Mouse (Mus musculus) heart, embryonic 13.5 days (tissue): ENCODE data around the gene Ch25h. TPM values are rescaled to one million over a fixed set of nuclear protein-coding genes. Genes with fewer than 3 reads are reported as not detected.

Source experiments
- ATAC-seq: fragments of 200-750 bp; cut with Nextera tagmentation; 2 replicates; pipeline ENCODE4 v1.8.0; 2017; ENCODE audit warnings: moderate TSS enrichment; ENCODE audit not compliant: insufficient number of reproducible peaks, low FRiP score, low TSS enrichment; ENCODE audit errors: extremely low read depth
- H3K27ac ChIP-seq: fragments of 300-500 bp; sonication (generic); replicated peaks from 2 replicates; pipeline ENCODE4 v1.5.1; 2015; ENCODE audit warnings: moderate library complexity, mild to moderate bottlenecking, inconsistent platforms
- H3K27me3 ChIP-seq: fragments of 300-500 bp; sonication (generic); replicated peaks from 2 replicates; pipeline ENCODE4 v1.6.1; 2015; ENCODE audit warnings: mild to moderate bottlenecking, inconsistent platforms
- H3K36me3 ChIP-seq: fragments of 300-500 bp; sonication (generic); 2 replicates; pipeline ENCODE4 v1.6.1; 2015; ENCODE audit warnings: mild to moderate bottlenecking, inconsistent platforms
- H3K4me1 ChIP-seq: fragments of 300-500 bp; sonication (generic); 2 replicates; pipeline ENCODE4 v1.6.1; 2015; ENCODE audit warnings: inconsistent platforms
- H3K4me2 ChIP-seq: fragments of 300-500 bp; sonication (generic); 2 replicates; pipeline ENCODE4 v1.6.1; 2015; ENCODE audit warnings: inconsistent platforms, mild to moderate bottlenecking, moderate library complexity
- H3K4me3 ChIP-seq: fragments of 300-500 bp; sonication (generic); 2 replicates; pipeline ENCODE4 v1.5.1; 2015; ENCODE audit warnings: moderate library complexity, mild to moderate bottlenecking, inconsistent platforms
- H3K9ac ChIP-seq: fragments of 300-500 bp; sonication (generic); 2 replicates; pipeline ENCODE4 v1.6.1; 2015; ENCODE audit warnings: inconsistent platforms, mild to moderate bottlenecking, moderate library complexity
- H3K9me3 ChIP-seq: fragments of 300-500 bp; sonication (generic); 2 replicates; pipeline ENCODE4 v1.6.1; 2016; ENCODE audit warnings: inconsistent platforms
- WGBS: fragments of 180-500 bp; shearing (Covaris S2); methylation state at CpG from one replicate; pipeline ENCODE4 v1.1.7; 2015; ENCODE audit warnings: mixed read lengths; 5-methylcytosine and 5-hydroxymethylcytosine counted together
- polyA plus RNA-seq: library from polyadenylated mRNA; unstranded; fragments of >200 nt; fragmentation: Nextera tagmentation; extraction: Ambion mirVana; gene quantifications from 2 replicates; pipeline ENCODE4 v1.2.1, GENCODE M21; 2015

Gene Ch25h
- polyA plus RNA-seq: 5.1 and 5.7 TPM in 2 replicates

DNA sequence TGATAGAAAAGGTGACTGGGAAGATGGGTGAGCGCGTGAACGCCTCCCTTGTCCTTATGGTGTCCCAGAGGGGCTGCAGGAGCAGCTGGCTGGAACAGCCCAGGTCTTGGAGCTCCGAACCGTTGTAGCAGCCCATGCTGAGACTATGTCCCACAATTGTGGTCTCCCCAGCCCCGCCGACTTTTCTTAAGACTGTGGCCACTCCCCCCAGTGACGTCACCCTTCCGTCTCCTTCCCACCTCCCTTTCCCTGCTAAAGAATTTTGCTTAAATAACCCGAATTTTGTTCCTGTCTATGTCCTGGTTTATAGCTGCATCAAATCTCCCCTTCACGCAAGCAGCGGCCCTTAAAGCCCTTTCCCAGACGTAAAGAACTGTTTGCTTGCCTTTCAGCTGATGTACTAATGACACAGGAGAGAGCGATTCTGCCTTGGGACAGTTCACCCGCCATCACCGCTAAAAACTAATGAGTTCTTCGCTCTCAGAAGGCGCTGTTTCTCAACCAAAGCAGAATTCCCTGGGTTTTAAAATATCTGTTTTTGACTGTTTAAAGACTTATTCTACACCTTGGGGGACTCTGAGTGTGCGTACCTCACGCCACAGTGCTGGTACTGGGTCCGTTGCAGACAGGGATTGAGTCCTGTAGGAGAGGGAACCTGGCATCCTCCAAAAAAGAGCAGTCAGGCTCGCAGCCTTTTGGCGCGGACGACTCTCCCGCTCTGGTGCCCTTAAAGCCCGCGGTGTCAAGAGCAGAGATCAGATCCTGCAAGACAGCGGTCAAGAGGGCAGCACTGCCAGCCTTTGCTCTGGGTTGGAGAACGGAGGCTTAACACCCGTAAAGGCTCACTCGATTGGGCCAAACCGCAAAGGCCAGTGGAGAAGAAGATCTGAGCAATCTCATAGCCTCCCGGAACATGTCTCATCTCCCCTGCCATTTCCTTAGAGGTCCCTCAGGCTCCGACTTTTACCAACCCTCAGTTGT is at the start of gene Ch25h:
Gene Ch25h (minus strand): TSS at position 174 of the 981 bp plus-strand sequence.
- Histone ChIP-seq H3K27ac (peak within 1 kb of the TSS; percentile 53; the same call in 1 of the 2 replicates), H3K9me3 (no peaks in the 10 kb centered on the region), H3K4me1 (peaks cover 27% of the 10 kb centered on the region), H3K9ac (peak within 1 kb of the TSS; percentile 78), H3K27me3 (peaks cover 54% of the 10 kb centered on the region), H3K4me2 (peak within 1 kb of the TSS; percentile 99), H3K4me3 (peak within 1 kb of the TSS; percentile 67), H3K36me3 (no peaks in the 10 kb centered on the region)
- WGBS: 1% methylated on average over 35 of the region's 35 CpGs
- ATAC-seq: 0 out of 2 replicates have a peak, but pooled peaks have one; percentile 37

GRCm38 (mm10) chr19:34524646-34525045 is 49.7 kb upstream of the Ch25h start:
- peak overlapping the region; percentile 88 for H3K4me2 ChIP-seq
- peaks cover 18% of the 10 kb centered on the region for H3K36me3 ChIP-seq
- no peaks in the 10 kb centered on the region for H3K9me3 ChIP-seq
- WGBS: 24% methylated on average over 9 of the region's 9 CpGs
- peak overlapping the region; percentile 17; the same call in 1 of the 2 replicates for H3K9ac ChIP-seq
- peaks cover 28% of the 10 kb centered on the region for H3K4me1 ChIP-seq
- H3K27ac ChIP-seq: no peak overlapping the region
- ATAC-seq: no peak
- H3K4me3 ChIP-seq: 0 out of 2 replicates have a peak overlapping the region, but pooled peaks have one; percentile 4
- H3K27me3 ChIP-seq: no peaks in the 10 kb centered on the region

- Histone ChIP-seq H3K4me2 (no peak overlapping the region), H3K4me1 (peaks cover 28% of the 10 kb centered on the region), H3K27me3 (no peaks in the 10 kb centered on the region), H3K9ac (no peak overlapping the region), H3K4me3 (no peak overlapping the region), H3K9me3 (no peaks in the 10 kb centered on the region), H3K27ac (no peak overlapping the region), H3K36me3 (peaks cover 30% of the 10 kb centered on the region)
- WGBS: 68% methylated on average over 12 of the region's 12 CpGs
- ATAC-seq: no peak
Observed at GRCm38 (mm10) chr19:34523106-34523725, 48.3 kb upstream of the Ch25h start.

GRCm38 (mm10) chr19:34521978-34522377 is 47.0 kb upstream of the Ch25h start:
- no peaks in the 10 kb centered on the region for H3K27me3 ChIP-seq
- no peak for ATAC-seq
- no peak overlapping the region for H3K27ac ChIP-seq
- WGBS: 82% methylated on average over 1 of the region's 1 CpGs
- H3K9me3 ChIP-seq: no peaks in the 10 kb centered on the region
- H3K4me3 ChIP-seq: no peak overlapping the region
- no peak overlapping the region for H3K9ac ChIP-seq
- H3K36me3 ChIP-seq: peaks cover 32% of the 10 kb centered on the region
- H3K4me2 ChIP-seq: no peak overlapping the region
- peaks cover 28% of the 10 kb centered on the region for H3K4me1 ChIP-seq

DNA sequence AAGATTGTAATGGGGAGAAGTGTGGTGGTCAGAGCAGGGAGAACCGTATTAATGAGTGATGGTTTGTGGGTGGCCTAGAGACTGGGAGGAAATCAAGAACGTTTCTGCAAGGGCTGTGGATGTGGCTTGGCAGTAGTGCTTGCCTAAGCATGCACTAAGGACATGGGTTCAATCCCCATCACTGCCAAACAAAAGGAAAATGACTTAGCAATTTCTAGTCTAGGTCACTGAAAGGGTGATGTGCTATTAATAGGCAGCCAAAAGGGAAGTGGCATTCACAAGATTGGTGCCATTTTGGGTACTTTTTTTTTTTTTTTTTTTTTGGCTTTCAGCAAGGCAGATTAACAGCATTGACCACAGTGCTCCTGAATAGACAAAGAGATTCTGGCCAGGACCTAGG is 46.4 kb upstream of the Ch25h start:
- Histone ChIP-seq H3K9me3 (no peaks in the 10 kb centered on the region), H3K4me3 (no peak overlapping the region), H3K4me1 (peaks cover 23% of the 10 kb centered on the region), H3K36me3 (peaks cover 32% of the 10 kb centered on the region), H3K4me2 (no peak overlapping the region), H3K27me3 (no peaks in the 10 kb centered on the region), H3K9ac (no peak overlapping the region), H3K27ac (no peak overlapping the region)
- no peak for ATAC-seq
- WGBS: 51% methylated on average over 2 of the region's 2 CpGs

DNA sequence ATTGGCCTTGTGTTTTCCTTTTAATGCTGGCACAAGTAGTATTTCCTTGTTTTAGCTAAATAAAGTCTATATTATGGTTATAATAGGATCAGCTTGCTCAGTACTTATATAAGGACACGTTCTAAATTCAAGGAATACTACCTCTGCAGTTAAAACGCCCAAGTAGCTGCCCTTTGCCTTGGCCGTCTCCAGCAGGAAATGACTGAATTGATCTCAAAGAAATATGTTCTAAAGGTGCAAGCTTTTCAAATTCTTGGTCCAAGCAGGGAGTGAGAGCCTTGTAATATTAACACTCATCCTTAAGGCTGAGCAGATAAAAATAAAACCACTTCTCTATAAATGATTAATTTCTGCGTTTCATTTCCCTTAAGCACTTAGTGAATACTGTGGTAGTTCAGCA is 45.1 kb upstream of the Ch25h start:
- no peak for ATAC-seq
- WGBS: 79% methylated on average over 4 of the region's 4 CpGs
- Histone ChIP-seq H3K27me3 (no peaks in the 10 kb centered on the region), H3K4me1 (peaks cover 11% of the 10 kb centered on the region), H3K36me3 (peaks cover 32% of the 10 kb centered on the region), H3K9ac (no peak overlapping the region), H3K27ac (no peak overlapping the region), H3K9me3 (no peaks in the 10 kb centered on the region), H3K4me2 (no peak overlapping the region), H3K4me3 (no peak overlapping the region)

GRCm38 (mm10) chr19:34519646-34520045 is 44.7 kb upstream of the Ch25h start:
- Histone ChIP-seq H3K9me3 (no peaks in the 10 kb centered on the region), H3K9ac (no peak overlapping the region), H3K36me3 (peaks cover 33% of the 10 kb centered on the region), H3K4me2 (no peak overlapping the region), H3K27me3 (no peaks in the 10 kb centered on the region), H3K27ac (no peak overlapping the region), H3K4me1 (peaks cover 7% of the 10 kb centered on the region), H3K4me3 (no peak overlapping the region)
- WGBS: 71% methylated on average over 3 of the region's 3 CpGs
- no peak for ATAC-seq

DNA sequence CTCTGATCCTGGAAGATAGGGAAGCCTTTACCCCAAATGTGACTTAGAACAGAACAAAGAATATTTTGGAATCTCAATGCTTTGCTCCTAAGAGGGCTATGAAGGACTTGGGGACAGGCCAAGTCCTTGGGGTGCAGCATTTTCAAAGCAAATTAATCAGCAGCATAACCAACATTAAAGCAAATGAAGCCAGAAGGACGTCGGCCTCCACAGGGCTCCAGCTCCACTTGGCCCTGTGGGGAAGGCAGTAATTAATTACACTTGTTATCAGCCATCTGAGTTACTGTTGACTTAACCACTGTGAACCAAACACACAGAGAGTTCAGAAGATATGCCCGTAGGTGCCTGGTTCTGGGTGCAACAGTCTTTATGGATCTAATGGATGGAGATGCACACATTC is 43.8 kb upstream of the Ch25h start:
- H3K36me3 ChIP-seq: peaks cover 38% of the 10 kb centered on the region
- H3K27ac ChIP-seq: no peak overlapping the region
- H3K4me1 ChIP-seq: 0 out of 2 replicates have a peak, but pooled peaks cover 3% of the 10 kb centered on the region
- H3K4me3 ChIP-seq: no peak overlapping the region
- H3K9ac ChIP-seq: no peak overlapping the region
- ATAC-seq: no peak
- WGBS: 45% methylated on average over 3 of the region's 3 CpGs
- H3K9me3 ChIP-seq: no peaks in the 10 kb centered on the region
- H3K27me3 ChIP-seq: no peaks in the 10 kb centered on the region
- H3K4me2 ChIP-seq: no peak overlapping the region

GRCm38 (mm10) chr19:34517812-34518594 is 43.0 kb upstream of the Ch25h start:
- no peak for ATAC-seq
- H3K27ac ChIP-seq: no peak overlapping the region
- H3K4me3 ChIP-seq: no peak overlapping the region
- no peaks in the 10 kb centered on the region for H3K9me3 ChIP-seq
- H3K9ac ChIP-seq: no peak overlapping the region
- H3K36me3 ChIP-seq: peaks cover 35% of the 10 kb centered on the region
- 80% methylated on average over 13 of the region's 13 CpGs for WGBS
- no peaks in the 10 kb centered on the region for H3K4me1 ChIP-seq
- H3K27me3 ChIP-seq: no peaks in the 10 kb centered on the region
- no peak overlapping the region for H3K4me2 ChIP-seq

- H3K36me3 ChIP-seq: peaks cover 34% of the 10 kb centered on the region
- H3K9me3 ChIP-seq: no peaks in the 10 kb centered on the region
- no peaks in the 10 kb centered on the region for H3K27me3 ChIP-seq
- ATAC-seq: no peak
- H3K4me1 ChIP-seq: no peaks in the 10 kb centered on the region
- WGBS: 82% methylated on average over 3 of the region's 3 CpGs
- H3K4me3 ChIP-seq: no peak overlapping the region
- H3K4me2 ChIP-seq: no peak overlapping the region
- H3K27ac ChIP-seq: no peak overlapping the region
- H3K9ac ChIP-seq: no peak overlapping the region
Observed at GRCm38 (mm10) chr19:34517197-34517596, 42.2 kb upstream of the Ch25h start.

DNA sequence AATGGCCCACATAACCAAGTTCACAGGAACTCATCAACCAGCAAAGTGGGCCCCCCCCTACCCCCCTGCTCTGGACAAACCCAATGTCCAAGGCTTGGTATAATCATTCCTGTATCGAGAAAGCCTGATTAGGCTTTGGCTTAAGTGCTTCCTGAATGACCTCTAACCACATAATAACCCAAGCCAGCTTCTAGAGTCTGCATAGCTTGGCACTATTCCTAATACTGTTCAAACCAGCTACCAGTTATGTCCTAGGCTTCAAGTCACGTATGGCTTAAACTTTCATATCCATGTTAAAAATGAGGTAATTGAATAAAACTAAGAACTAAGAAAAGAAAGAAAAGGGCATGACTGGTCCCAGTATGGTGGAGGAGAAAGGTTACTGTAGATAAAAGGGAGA is 41.4 kb upstream of the Ch25h start:
- Histone ChIP-seq H3K36me3 (peaks cover 28% of the 10 kb centered on the region), H3K27ac (no peak overlapping the region), H3K4me3 (no peak overlapping the region), H3K27me3 (no peaks in the 10 kb centered on the region), H3K9ac (no peak overlapping the region), H3K9me3 (no peaks in the 10 kb centered on the region), H3K4me2 (no peak overlapping the region), H3K4me1 (no peaks in the 10 kb centered on the region)
- 71% methylated on average over 2 of the region's 2 CpGs for WGBS
- ATAC-seq: no peak
